Mouse (Mus musculus) ES-Bruce4 (cell line): ENCODE measurements at regions not wholly inside any gene's neighbourhood (a gene's known extent, or its start where the extent isn't known, plus 50 kb on each side); places are given as distances from the start of the nearest gene placed in this dataset.

ENCODE experiments used
- H3K27ac ChIP-seq: 2 replicates; pipeline ENCODE4 v1.5.1; 2012; ENCODE audit warnings: low read length, inconsistent platforms; ENCODE audit not compliant: insufficient read depth
- H3K27me3 ChIP-seq: 2 replicates; pipeline ENCODE4 v1.6.1; 2012; ENCODE audit warnings: mild to moderate bottlenecking, low read length, inconsistent platforms; ENCODE audit not compliant: control insufficient read depth, poor library complexity, insufficient read depth, severe bottlenecking
- H3K36me3 ChIP-seq: 2 replicates; pipeline ENCODE4 v1.6.1; 2012; ENCODE audit warnings: inconsistent platforms, mild to moderate bottlenecking, low read length, moderate library complexity; ENCODE audit not compliant: control insufficient read depth, poor library complexity, insufficient read depth, severe bottlenecking
- H3K4me1 ChIP-seq: one replicate; pipeline ENCODE4 v1.8.1; 2011; ENCODE audit warnings: low read length; ENCODE audit not compliant: control insufficient read depth, insufficient read depth
- H3K4me3 ChIP-seq: 2 replicates; pipeline ENCODE4 v1.5.1; 2011; ENCODE audit warnings: low read depth, mild to moderate bottlenecking, low read length
- H3K9ac ChIP-seq: 2 replicates; pipeline ENCODE4 v1.6.1; 2012; ENCODE audit warnings: low read depth, mild to moderate bottlenecking, inconsistent platforms; ENCODE audit not compliant: poor library complexity, severe bottlenecking
- H3K9me3 ChIP-seq: replicated peaks from 2 replicates; pipeline ENCODE4 v1.6.1; 2012; ENCODE audit warnings: mild to moderate bottlenecking, low read length, inconsistent platforms; ENCODE audit not compliant: control insufficient read depth, poor library complexity, insufficient read depth, severe bottlenecking
- CTCF ChIP-seq: IDR thresholded peaks from one replicate; pipeline ENCODE4 v1.8.1; 2011; ENCODE audit warnings: low read depth, low read length
- EP300 ChIP-seq: IDR thresholded peaks from 2 replicates; pipeline ENCODE4 v1.6.1; 2011; ENCODE audit warnings: low read depth, low read length; ENCODE audit not compliant: insufficient read depth
- POLR2A ChIP-seq: IDR thresholded peaks from one replicate; pipeline ENCODE4 v1.8.1; 2011; ENCODE audit warnings: low read length; ENCODE audit not compliant: insufficient read depth

- Histone ChIP-seq H3K9ac (no peak overlapping the region), H3K27me3 (no peaks in the 10 kb centered on the region), H3K27ac (no peak overlapping the region), H3K4me1 (no peaks in the 10 kb centered on the region), H3K36me3 (no peaks in the 10 kb centered on the region), H3K9me3 (peaks cover 4% of the 10 kb centered on the region; the same call in 1 of the 2 replicates), H3K4me3 (no peak overlapping the region)
- TF ChIP-seq CTCF (no peak), POLR2A (no peak), EP300 (no peak)
Measured at GRCm38 (mm10) chr8:89134581-89135484, 90.9 kb upstream of the Sall1 start.

- Histone ChIP-seq H3K9ac (no peak overlapping the region), H3K4me3 (no peak overlapping the region), H3K36me3 (no peaks in the 10 kb centered on the region), H3K27me3 (no peaks in the 10 kb centered on the region), H3K9me3 (peaks cover 4% of the 10 kb centered on the region; the same call in 1 of the 2 replicates), H3K27ac (no peak overlapping the region), H3K4me1 (no peaks in the 10 kb centered on the region)
- TF ChIP-seq EP300 (no peak), POLR2A (no peak), CTCF (no peak)
Measured at GRCm38 (mm10) chr8:89134058-89134457, 90.1 kb upstream of the Sall1 start.

- Histone ChIP-seq H3K4me1 (no peaks in the 10 kb centered on the region), H3K4me3 (no peak overlapping the region), H3K27ac (no peak overlapping the region), H3K27me3 (peaks cover 2% of the 10 kb centered on the region), H3K9me3 (no peaks in the 10 kb centered on the region), H3K9ac (no peak overlapping the region), H3K36me3 (no peaks in the 10 kb centered on the region)
- TF ChIP-seq CTCF = no peak
- TF ChIP-seq POLR2A = no peak
- no peak for TF ChIP-seq EP300
Measured at GRCm38 (mm10) chr8:89121051-89121450, 77.1 kb upstream of the Sall1 start.

GRCm38 (mm10) chr8:89107895-89108660 is 64.1 kb upstream of the Sall1 start:
- no peaks in the 10 kb centered on the region for H3K4me1 ChIP-seq
- no peak overlapping the region for H3K9ac ChIP-seq
- H3K36me3 ChIP-seq = no peaks in the 10 kb centered on the region
- no peaks in the 10 kb centered on the region for H3K27me3 ChIP-seq
- no peak overlapping the region for H3K4me3 ChIP-seq
- H3K27ac ChIP-seq = no peak overlapping the region
- TF ChIP-seq EP300 = no peak
- no peak for TF ChIP-seq POLR2A
- TF ChIP-seq CTCF = no peak
- H3K9me3 ChIP-seq = peaks cover 7% of the 10 kb centered on the region

- no peak overlapping the region for H3K27ac ChIP-seq
- no peaks in the 10 kb centered on the region for H3K36me3 ChIP-seq
- H3K27me3 ChIP-seq = no peaks in the 10 kb centered on the region
- H3K4me3 ChIP-seq = no peak overlapping the region
- H3K9me3 ChIP-seq = peaks cover 7% of the 10 kb centered on the region
- no peak overlapping the region for H3K9ac ChIP-seq
- TF ChIP-seq EP300 (no peak), POLR2A (no peak), CTCF (no peak)
- no peaks in the 10 kb centered on the region for H3K4me1 ChIP-seq
Measured at GRCm38 (mm10) chr8:89106346-89106745, 62.4 kb upstream of the Sall1 start.

- Histone ChIP-seq H3K9me3 (no peaks in the 10 kb centered on the region), H3K4me3 (no peak overlapping the region), H3K27ac (no peak overlapping the region), H3K27me3 (no peaks in the 10 kb centered on the region), H3K9ac (no peak overlapping the region), H3K36me3 (no peaks in the 10 kb centered on the region), H3K4me1 (no peaks in the 10 kb centered on the region)
- TF ChIP-seq EP300 = no peak
- no peak for TF ChIP-seq CTCF
- no peak for TF ChIP-seq POLR2A
Measured at GRCm38 (mm10) chr8:89097396-89097795, 53.4 kb upstream of the Sall1 start.
